Mouse (Mus musculus): ENCODE measurements around the gene Selenbp1. TPM values are rescaled to one million over a fixed set of nuclear protein-coding genes. Genes with fewer than 3 reads are reported as not detected.
"Not testable (repeated sequence)": the region's sequence is repeated elsewhere in the genome, so short reads cannot be mapped to it uniquely, and the experiment has no call there.

Selenbp1 gene
- polyA plus RNA-seq, 1 experiment from 2014 or later: 2.5 TPM

DNA sequence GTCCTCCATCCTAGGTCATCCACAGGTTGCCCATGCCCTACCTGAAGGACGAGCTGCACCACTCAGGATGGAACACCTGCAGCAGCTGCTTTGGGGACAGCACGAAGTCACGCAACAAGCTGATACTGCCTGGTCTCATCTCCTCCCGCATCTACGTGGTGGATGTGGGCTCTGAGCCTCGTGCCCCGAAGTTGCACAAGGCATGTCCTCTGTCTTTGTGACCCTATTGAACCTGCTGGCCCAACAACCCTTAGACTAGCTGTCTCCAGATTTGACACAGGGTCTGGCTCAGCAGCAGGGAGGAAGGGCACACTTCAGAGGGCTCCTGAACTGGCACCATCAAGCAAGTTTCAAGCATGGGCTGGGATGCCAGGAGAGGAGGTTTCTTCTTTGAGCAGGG, 4.3 kb downstream of the Selenbp1 start:
- H3K36me3 ChIP-seq (replicated peaks); H3K9me3 ChIP-seq; H3K27ac ChIP-seq; DNase-seq (ENCODE audit: extremely low spot score, low spot score); H3K4me3 ChIP-seq; H3K27me3 ChIP-seq (ENCODE audit: poor library complexity, severe bottlenecking): not testable (repeated sequence)
- 95% methylated on average over 6 of the region's 7 CpGs for WGBS
- peaks cover 16% of the 10 kb centered on the region for H3K4me1 ChIP-seq

DNA sequence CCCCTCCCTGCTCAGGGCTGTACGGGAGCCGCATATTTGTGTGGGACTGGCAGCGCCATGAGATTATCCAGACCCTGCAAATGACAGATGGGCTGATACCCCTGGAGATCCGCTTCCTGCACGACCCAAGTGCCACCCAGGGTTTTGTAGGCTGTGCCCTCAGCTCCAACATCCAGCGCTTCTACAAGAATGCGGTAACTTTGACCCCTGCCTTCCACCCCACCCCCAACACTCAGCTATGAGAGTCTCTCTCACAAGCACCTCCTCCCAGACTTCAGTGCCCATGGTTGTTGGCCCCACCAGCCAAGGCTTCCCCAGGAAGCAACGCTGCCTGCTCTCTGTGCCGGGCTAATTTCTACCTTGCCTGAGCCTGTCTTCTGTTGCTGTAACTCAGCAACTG, 7.2 kb downstream of the Selenbp1 start:
- not testable (repeated sequence) for H3K27ac ChIP-seq; H3K4me1 ChIP-seq; H3K4me3 ChIP-seq; H3K9me3 ChIP-seq; DNase-seq (ENCODE audit: extremely low spot score, low spot score); H3K36me3 ChIP-seq (replicated peaks); H3K27me3 ChIP-seq (ENCODE audit: poor library complexity, severe bottlenecking)
- WGBS: 75% methylated on average over 9 of the region's 9 CpGs

DNA sequence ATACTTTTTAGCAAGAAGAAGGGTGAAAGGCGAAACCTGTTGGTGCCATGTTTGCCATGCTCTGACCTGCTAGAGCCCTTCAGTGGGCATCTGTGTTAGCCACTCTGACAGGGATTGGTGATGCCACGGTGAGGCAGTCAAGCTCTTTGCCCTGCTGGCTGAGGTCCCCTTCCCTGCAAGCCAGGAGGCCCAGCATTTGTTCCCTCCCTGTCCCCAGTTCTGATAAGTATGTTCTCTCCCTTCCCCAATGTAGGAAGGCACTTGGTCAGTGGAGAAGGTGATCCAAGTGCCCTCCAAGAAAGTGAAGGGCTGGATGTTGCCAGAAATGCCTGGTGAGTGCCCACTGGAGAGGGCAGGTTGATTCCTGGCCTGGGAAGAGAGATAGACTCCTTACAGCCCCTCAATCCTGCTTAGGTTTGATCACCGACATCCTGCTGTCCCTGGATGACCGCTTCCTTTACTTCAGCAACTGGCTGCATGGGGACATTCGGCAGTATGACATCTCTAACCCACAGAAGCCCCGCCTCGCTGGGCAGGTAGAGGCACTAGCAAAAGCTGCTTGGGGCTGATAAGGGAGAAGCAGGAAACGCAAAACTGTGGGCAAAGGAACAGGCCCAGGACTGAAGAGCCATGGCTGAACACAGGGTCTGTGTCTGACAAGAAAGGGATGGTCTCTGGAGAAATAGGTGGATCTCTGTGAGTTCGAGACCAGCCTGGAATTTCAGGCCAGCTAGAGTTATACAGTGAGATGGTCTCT, 9.5 kb downstream of the Selenbp1 start:
- not testable (repeated sequence) for DNase-seq (ENCODE audit: extremely low spot score, low spot score); H3K36me3 ChIP-seq (replicated peaks); H3K27ac ChIP-seq

DNA sequence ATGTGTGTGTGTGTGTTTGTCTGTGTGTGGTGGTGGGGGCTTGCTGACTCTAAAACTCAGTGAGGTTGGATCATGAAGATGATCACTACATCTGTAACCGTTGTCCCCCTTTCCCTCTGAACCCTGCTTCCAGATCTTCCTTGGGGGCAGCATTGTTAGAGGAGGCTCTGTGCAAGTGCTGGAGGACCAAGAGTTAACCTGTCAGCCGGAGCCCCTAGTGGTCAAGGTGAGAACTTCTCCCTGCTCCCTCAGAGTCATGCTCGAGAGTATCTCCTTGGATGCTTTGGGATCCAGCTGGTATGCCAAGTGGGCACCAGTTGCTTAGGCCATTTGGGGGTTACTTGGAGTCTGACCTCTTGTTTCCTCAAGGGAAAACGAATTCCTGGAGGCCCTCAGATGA, 10.8 kb downstream of the Selenbp1 start:
- DNase-seq (ENCODE audit: extremely low spot score, low spot score); H3K9me3 ChIP-seq; H3K27ac ChIP-seq; H3K4me1 ChIP-seq; H3K36me3 ChIP-seq (replicated peaks); H3K4me3 ChIP-seq; H3K27me3 ChIP-seq (ENCODE audit: poor library complexity, severe bottlenecking): not testable (repeated sequence)
- 30% methylated on average over 4 of the region's 4 CpGs for WGBS

More for the DNA sequence above, 9.5 kb downstream of the Selenbp1 start:
- H3K4me1 ChIP-seq; H3K4me3 ChIP-seq; H3K27me3 ChIP-seq (ENCODE audit: poor library complexity, severe bottlenecking); H3K9me3 ChIP-seq: not testable (repeated sequence)
- 84% methylated on average over 9 of the region's 9 CpGs for WGBS

- 66% methylated on average over 3 of the region's 3 CpGs for WGBS
- no peak for DNase-seq (ENCODE audit: extremely low spot score, low spot score)
- Histone ChIP-seq H3K27ac (no peak overlapping the region), H3K36me3 (replicated peaks) (peaks cover 7% of the 10 kb centered on the region; the same call in 1 of the 2 replicates), H3K4me3 (no peak overlapping the region), H3K27me3 (ENCODE audit: poor library complexity, severe bottlenecking) (no peaks in the 10 kb centered on the region), H3K4me1 (peaks cover 6% of the 10 kb centered on the region), H3K9me3 (no peaks in the 10 kb centered on the region)
These were observed 15.3 kb downstream of the Selenbp1 start for GRCm38 (mm10) chr3:94948066-94948614.

- 86% methylated on average over 3 of the region's 3 CpGs for WGBS
- H3K27me3 ChIP-seq (ENCODE audit: poor library complexity, severe bottlenecking): no peaks in the 10 kb centered on the region
- H3K9me3 ChIP-seq: no peaks in the 10 kb centered on the region
- no peak overlapping the region for H3K27ac ChIP-seq
- no peak overlapping the region for H3K4me3 ChIP-seq
- DNase-seq (ENCODE audit: extremely low spot score, low spot score): no peak
- H3K4me1 ChIP-seq: peaks cover 16% of the 10 kb centered on the region
- peaks cover 7% of the 10 kb centered on the region; the same call in 1 of the 2 replicates for H3K36me3 ChIP-seq (replicated peaks)
These were observed 16.8 kb downstream of the Selenbp1 start for GRCm38 (mm10) chr3:94949645-94950044.

- Histone ChIP-seq H3K27me3 (ENCODE audit: poor library complexity, severe bottlenecking) (no peaks in the 10 kb centered on the region), H3K36me3 (replicated peaks) (peaks cover 37% of the 10 kb centered on the region), H3K27ac (no peak overlapping the region; the same call in 1 of the 2 replicates), H3K4me1 (peaks cover 26% of the 10 kb centered on the region), H3K9me3 (no peaks in the 10 kb centered on the region), H3K4me3 (peak overlapping the region; percentile 84; the same call in 1 of the 2 replicates)
- WGBS: 69% methylated on average over 5 of the region's 5 CpGs
- DNase-seq (ENCODE audit: extremely low spot score, low spot score): no peak
These were observed 19.9 kb downstream of the Selenbp1 start for GRCm38 (mm10) chr3:94952806-94953205.

- peaks cover 42% of the 10 kb centered on the region for H3K36me3 ChIP-seq (replicated peaks)
- H3K4me3 ChIP-seq: peak overlapping the region; percentile 84
- no peaks in the 10 kb centered on the region for H3K9me3 ChIP-seq
- WGBS: 24% methylated on average over 9 of the region's 9 CpGs
- no peak for DNase-seq (ENCODE audit: extremely low spot score, low spot score)
- peaks cover 26% of the 10 kb centered on the region for H3K4me1 ChIP-seq
- no peaks in the 10 kb centered on the region for H3K27me3 ChIP-seq (ENCODE audit: poor library complexity, severe bottlenecking)
- H3K27ac ChIP-seq: peak overlapping the region; percentile 98
These were observed 20.5 kb downstream of the Selenbp1 start for GRCm38 (mm10) chr3:94953384-94953763.

DNA sequence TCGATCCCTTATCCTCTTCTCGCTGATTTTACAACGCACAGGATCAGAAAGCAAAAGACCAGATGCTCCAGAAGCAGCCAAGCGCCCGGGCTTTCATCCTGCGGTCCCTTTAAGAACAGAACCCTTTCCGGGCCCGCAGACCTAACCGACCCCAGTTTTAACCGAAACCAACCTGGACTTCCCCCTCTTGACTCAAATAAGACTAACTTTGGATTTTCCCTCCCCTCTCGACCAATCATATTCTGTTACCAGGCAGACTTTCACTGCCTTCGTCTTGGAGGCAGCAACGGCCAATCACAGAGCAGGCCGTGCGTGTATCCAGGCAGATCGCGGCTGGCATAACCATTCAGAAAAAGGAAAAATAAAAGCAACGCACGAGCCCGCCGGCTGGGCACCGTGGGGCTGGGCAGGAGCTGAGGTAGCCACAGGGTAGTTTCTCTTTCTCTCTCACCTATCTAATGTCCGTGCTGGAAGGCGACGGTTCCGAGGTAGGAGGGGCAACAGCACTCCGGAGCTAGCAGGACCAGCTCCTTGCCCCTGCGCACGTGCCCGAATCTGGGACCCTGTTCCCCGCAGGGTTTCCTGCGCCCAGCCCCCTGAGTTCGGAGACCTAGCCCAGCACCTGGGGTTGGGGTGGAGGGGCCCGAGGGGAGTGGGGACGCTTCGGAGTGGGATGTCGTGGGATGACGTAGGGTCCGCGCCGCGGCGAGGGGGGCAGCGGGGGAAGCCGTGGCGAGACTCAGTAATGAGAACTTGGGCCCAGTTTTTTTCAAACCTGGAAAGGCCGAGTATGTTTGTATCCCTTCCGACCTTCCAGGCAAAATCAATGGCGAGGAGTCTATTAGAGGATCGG, 21.1 kb downstream of the Selenbp1 start, which contains the start of gene Rfx5:
Rfx5 (plus strand) TSS at position 312 of the 853 bp plus-strand sequence.
- Histone ChIP-seq H3K9me3 (no peaks in the 10 kb centered on the region), H3K27me3 (ENCODE audit: poor library complexity, severe bottlenecking) (no peaks in the 10 kb centered on the region), H3K4me1 (peaks cover 26% of the 10 kb centered on the region), H3K4me3 (peak within 1 kb of the TSS; percentile 84), H3K27ac (peak within 1 kb of the TSS; percentile 98), H3K36me3 (replicated peaks) (peaks cover 49% of the 10 kb centered on the region)
- WGBS: under 1% methylated on average over 50 of the region's 50 CpGs
- peak; percentile 90 for DNase-seq (ENCODE audit: extremely low spot score, low spot score)

- H3K27me3 ChIP-seq (ENCODE audit: poor library complexity, severe bottlenecking): no peaks in the 10 kb centered on the region
- no peak overlapping the region for H3K27ac ChIP-seq
- peaks cover 45% of the 10 kb centered on the region for H3K36me3 ChIP-seq (replicated peaks)
- no peak for DNase-seq (ENCODE audit: extremely low spot score, low spot score)
- peaks cover 19% of the 10 kb centered on the region for H3K4me1 ChIP-seq
- WGBS: 93% methylated on average over 8 of the region's 8 CpGs
- no peak overlapping the region for H3K4me3 ChIP-seq
- H3K9me3 ChIP-seq: no peaks in the 10 kb centered on the region
These were observed 25.4 kb downstream of the Selenbp1 start for GRCm38 (mm10) chr3:94958295-94958694.

DNA sequence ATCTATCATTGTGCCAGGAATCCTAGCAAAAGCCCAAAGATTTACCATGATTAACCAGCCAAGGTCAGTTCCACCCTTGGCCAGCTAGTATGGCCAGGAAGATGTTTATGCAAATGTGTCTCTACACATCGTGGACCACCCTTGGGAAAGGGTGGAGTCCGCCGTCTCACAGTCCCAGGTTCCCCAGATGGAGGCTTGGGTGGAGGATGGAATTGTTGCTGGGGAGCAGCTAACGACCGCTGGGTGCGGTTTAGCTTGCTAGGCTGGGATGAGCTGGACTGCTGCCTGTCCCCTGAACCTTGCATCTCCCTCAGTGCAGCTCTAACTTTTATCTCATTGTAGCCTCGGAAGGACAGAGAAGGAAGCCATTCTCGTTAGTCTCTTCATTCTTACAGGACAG, 27.0 kb downstream of the Selenbp1 start:
- peaks cover 7% of the 10 kb centered on the region for H3K4me1 ChIP-seq
- DNase-seq (ENCODE audit: extremely low spot score, low spot score): no peak
- H3K36me3 ChIP-seq (replicated peaks): peaks cover 45% of the 10 kb centered on the region
- no peaks in the 10 kb centered on the region for H3K27me3 ChIP-seq (ENCODE audit: poor library complexity, severe bottlenecking)
- H3K4me3 ChIP-seq: no peak overlapping the region
- H3K27ac ChIP-seq: no peak overlapping the region
- 53% methylated on average over 8 of the region's 8 CpGs for WGBS
- H3K9me3 ChIP-seq: no peaks in the 10 kb centered on the region

DNA sequence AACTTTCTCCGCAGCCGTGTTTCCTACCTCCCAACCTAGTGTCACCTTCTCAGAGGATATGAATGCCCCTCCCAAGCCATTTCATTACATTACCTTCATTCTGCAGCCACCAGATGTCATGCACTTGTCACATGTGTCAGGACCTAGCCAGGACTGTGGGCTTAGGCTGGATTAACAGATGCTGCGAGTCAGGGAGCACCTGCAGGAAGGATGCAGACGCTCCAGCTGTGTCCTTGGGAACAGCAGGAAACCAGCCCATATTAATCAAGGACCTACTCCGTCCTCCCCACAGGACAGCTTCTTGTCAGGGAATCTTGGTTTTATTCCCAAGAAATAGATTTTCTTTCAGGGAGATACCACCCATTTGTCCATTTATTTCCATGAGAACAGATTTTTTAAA, 27.5 kb downstream of the Selenbp1 start:
- Histone ChIP-seq H3K4me1 (peaks cover 3% of the 10 kb centered on the region), H3K36me3 (replicated peaks) (peaks cover 41% of the 10 kb centered on the region), H3K4me3 (no peak overlapping the region), H3K27ac (no peak overlapping the region), H3K27me3 (ENCODE audit: poor library complexity, severe bottlenecking) (no peaks in the 10 kb centered on the region), H3K9me3 (no peaks in the 10 kb centered on the region)
- 55% methylated on average over 5 of the region's 5 CpGs for WGBS
- no peak for DNase-seq (ENCODE audit: extremely low spot score, low spot score)

GRCm38 (mm10) chr3:94964989-94965388, 32.1 kb downstream of the Selenbp1 start:
- Histone ChIP-seq H3K36me3 (replicated peaks) (no peaks in the 10 kb centered on the region), H3K4me3 (no peak overlapping the region), H3K4me1 (no peaks in the 10 kb centered on the region), H3K27ac (no peak overlapping the region), H3K9me3 (no peaks in the 10 kb centered on the region), H3K27me3 (ENCODE audit: poor library complexity, severe bottlenecking) (no peaks in the 10 kb centered on the region)
- 95% methylated on average over 1 of the region's 1 CpGs for WGBS
- DNase-seq (ENCODE audit: extremely low spot score, low spot score): no peak
